Mouse (Mus musculus) heart, adult 2 months (tissue): ENCODE measurements around the gene Slc24a3.

Experiments used
- CTCF ChIP-seq: fragments of 200-600 bp; IDR thresholded peaks from 2 replicates; pipeline ENCODE4 v1.8.1; 2022; ENCODE audit warnings: antibody characterized with exemption, mild to moderate bottlenecking, moderate library complexity
- POLR2A ChIP-seq: fragments of 200-500 bp; IDR thresholded peaks from 2 replicates; pipeline ENCODE4 v1.6.1; 2011; ENCODE audit warnings: mild to moderate bottlenecking, low read depth, low read length, control low read depth; ENCODE audit not compliant: insufficient read depth

GRCm38 (mm10) chr2:145382908-145383770 is 215.6 kb downstream of the Slc24a3 start:
- TF ChIP-seq POLR2A (no peak), CTCF (no peak)
